Mouse (Mus musculus): ENCODE measurements around the gene Plekhn1.

Plekhn1 gene

DNA sequence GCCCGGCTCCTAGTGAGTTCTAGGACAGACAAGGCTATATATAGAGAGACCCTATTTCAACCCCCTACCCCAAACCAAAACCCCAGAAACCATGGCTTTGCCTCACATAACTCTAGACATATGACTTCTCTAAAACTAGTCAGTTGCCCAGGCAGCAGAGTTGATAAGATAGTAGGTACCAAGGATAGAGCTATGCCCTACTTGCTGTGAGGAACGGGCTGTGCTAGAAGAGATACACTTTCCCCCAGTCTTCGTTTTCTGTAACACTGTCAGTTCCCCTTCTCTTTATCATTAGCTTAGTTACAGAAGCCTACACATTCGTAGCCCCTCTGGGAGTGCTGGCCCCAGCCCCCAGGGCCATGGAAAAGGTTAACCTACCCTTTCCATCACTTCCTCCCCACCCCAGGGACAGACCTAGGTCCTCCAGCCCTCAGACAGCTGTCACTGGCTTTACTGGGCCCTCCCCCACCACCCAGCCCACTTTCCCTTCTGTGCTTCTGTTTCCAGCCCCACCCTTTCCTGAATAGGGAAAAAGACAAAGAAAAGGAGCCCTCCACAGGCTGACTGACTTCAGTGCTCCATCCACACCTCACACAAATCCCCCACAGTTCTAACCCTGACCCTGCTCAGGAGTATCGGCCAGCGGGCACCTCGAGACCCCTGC is 50.2 kb downstream of the Plekhn1 start:
- peak; percentile 35 for DNase-seq

DNA sequence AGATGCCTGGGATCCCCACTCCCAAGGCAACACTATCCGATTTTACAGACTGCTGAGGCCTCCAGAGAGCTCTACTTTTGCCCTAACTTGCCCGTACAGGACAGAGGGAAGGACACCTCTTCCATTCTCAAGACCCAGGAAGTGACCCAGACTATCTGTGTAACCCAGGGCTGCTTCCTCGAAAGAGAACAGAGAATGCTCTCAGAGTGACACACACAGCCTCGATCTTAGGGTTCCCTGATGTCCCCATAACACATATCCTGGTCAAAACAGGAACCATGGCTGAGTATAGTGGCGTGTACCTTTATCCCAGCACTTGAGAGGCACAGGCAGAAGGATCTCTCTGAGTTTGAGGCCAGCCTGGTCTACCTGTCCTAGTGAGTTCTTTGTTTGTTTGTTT is 50.9 kb downstream of the Plekhn1 start:
- DNase-seq = no peak

DNA sequence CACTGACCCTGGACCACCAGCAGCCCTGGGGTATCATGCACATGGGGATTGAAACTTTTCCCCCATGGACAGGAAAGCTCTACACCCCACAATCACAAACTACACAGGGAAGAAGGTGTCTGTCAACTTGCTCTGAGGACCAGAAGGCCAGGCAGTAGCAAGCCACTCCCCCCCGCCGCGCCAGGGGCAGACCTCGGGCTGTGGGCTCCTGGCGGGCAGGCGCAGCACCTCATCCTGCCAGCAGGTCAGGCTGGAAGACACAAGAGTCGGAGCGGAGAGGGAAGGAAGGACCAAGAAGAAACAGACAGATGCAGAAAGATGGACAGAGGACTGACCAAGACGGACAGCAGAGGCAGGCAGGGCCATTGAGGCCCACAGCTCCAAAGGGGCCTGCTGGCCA is 57.0 kb downstream of the Plekhn1 start:
- DNase-seq = no peak

DNA sequence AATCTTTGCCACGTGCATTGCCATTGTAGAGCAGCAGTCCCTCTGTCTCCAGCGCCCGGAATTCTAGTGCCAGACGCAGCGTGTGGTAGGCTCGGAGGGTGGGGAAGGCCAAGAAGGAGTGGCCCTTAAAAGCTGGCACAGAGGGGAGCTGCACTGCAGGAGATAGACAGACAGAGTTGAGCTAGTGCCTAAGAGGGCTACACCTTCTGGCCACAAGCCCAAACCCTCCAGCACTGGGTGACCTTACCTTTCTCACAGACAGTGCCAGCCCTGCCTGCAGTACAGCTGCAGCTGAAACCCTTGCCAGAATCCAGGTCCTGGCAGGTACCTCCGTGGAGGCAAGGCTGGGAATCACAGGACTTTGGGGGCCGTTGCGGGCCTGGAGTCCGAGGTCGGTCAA is 62.8 kb downstream of the Plekhn1 start:
- no peak for DNase-seq
